Mouse (Mus musculus) layer of hippocampus, adult 18-20 months (tissue): ENCODE data around the gene Aldh3b1. TPM values are rescaled to one million over a fixed set of nuclear protein-coding genes. Genes with fewer than 3 reads are reported as not detected.
A peak's percentile ranks its signal among the peaks of the same experiment; 100 is the strongest.
"Not testable (repeated sequence)": the region's sequence is repeated elsewhere in the genome, so short reads cannot be mapped to it uniquely, and the experiment has no call there.

Source experiments
- DNase-seq, 2 experiments: peaks; one replicate each; pipeline ENCODE4 v3.0.0; 2022; ENCODE audit warnings: low spot score in 2 of 2
- long read RNA-seq: library from polyadenylated mRNA; stranded (forward); transcript quantifications from one replicate; pipeline ENCODE4 v2.0.0, GENCODE M21; 2021
- total RNA-seq, 2 experiments: library from RNA; stranded (reverse); gene quantifications; 2 replicates each; pipeline ENCODE4 v1.2.3; 2021

The Aldh3b1 gene
- total RNA-seq: 1 to 10 TPM; 3.2 to 3.5 TPM
- long read RNA-seq, partial matches to known transcripts: 2 of 4 reads
- long read RNA-seq, other reads (novel, unspliced or antisense): 1 of 4 reads

GRCm38 (mm10) chr19:3929211-3929941 is at the start of gene Aldh3b1:
Aldh3b1 (minus strand) TSS chr19:3929808.
- DNase-seq: peak; percentile 43 to 60

- no peak for DNase-seq
Observed at GRCm38 (mm10) chr19:3975866-3976265, 46.3 kb upstream of the Aldh3b1 start.

- not testable (repeated sequence) for DNase-seq
Observed at GRCm38 (mm10) chr19:3974608-3975007, 45.0 kb upstream of the Aldh3b1 start.

- no peak for DNase-seq
Observed at GRCm38 (mm10) chr19:3972229-3972628, 42.6 kb upstream of the Aldh3b1 start, which contains the start of gene Aldh3b2. Aldh3b2 (plus strand) TSS chr19:3972328.

- DNase-seq: no peak
Observed at GRCm38 (mm10) chr19:3967258-3967657, 37.6 kb upstream of the Aldh3b1 start.

GRCm38 (mm10) chr19:3966330-3967075 is 36.9 kb upstream of the Aldh3b1 start:
- DNase-seq: no peak

GRCm38 (mm10) chr19:3964030-3964429 is 34.4 kb upstream of the Aldh3b1 start:
- DNase-seq: no peak

- DNase-seq: no peak
Observed at GRCm38 (mm10) chr19:3962469-3962868, 32.9 kb upstream of the Aldh3b1 start.

GRCm38 (mm10) chr19:3961805-3962204 is 32.2 kb upstream of the Aldh3b1 start:
- not testable (repeated sequence) for DNase-seq

- no peak for DNase-seq
Observed at GRCm38 (mm10) chr19:3960211-3960610, 30.6 kb upstream of the Aldh3b1 start.

GRCm38 (mm10) chr19:3959030-3959429 is 29.4 kb upstream of the Aldh3b1 start:
- no peak for DNase-seq

- DNase-seq: peak in 1 of 2 experiments; percentile 19
Observed at GRCm38 (mm10) chr19:3958470-3958869, 28.9 kb upstream of the Aldh3b1 start, which contains the start of gene Aldh3b3. Aldh3b3 (plus strand) TSS chr19:3958645.

GRCm38 (mm10) chr19:3957296-3958036 is 27.9 kb upstream of the Aldh3b1 start:
- DNase-seq: not testable (repeated sequence)

GRCm38 (mm10) chr19:3955804-3956203 is 26.2 kb upstream of the Aldh3b1 start:
- no peak for DNase-seq

GRCm38 (mm10) chr19:3955033-3955432 is 25.4 kb upstream of the Aldh3b1 start:
- DNase-seq: no peak

GRCm38 (mm10) chr19:3952099-3952498 is 22.5 kb upstream of the Aldh3b1 start:
- no peak for DNase-seq

- no peak for DNase-seq
Observed at GRCm38 (mm10) chr19:3951461-3951860, 21.9 kb upstream of the Aldh3b1 start.

GRCm38 (mm10) chr19:3950331-3950730 is 20.7 kb upstream of the Aldh3b1 start:
- no peak for DNase-seq

GRCm38 (mm10) chr19:3948546-3948945 is 18.9 kb upstream of the Aldh3b1 start:
- no peak for DNase-seq

GRCm38 (mm10) chr19:3947813-3948212 is 18.2 kb upstream of the Aldh3b1 start:
- no peak for DNase-seq

GRCm38 (mm10) chr19:3946715-3947114 is 17.1 kb upstream of the Aldh3b1 start:
- DNase-seq: peak; percentile 35 to 79
